Mouse (Mus musculus) hindbrain, embryonic 13.5 days (tissue): ENCODE measurements around the gene Zfp94. TPM values are rescaled to one million over a fixed set of nuclear protein-coding genes. Genes with fewer than 3 reads are reported as not detected.

ENCODE experiments used
- ATAC-seq: fragments of 200-750 bp; cut with Nextera tagmentation; 2 replicates; pipeline ENCODE4 v1.8.0; 2017; ENCODE audit warnings: moderate TSS enrichment; ENCODE audit not compliant: low FRiP score
- H3K27ac ChIP-seq: fragments of 300-500 bp; sonication (generic); 2 replicates; pipeline ENCODE4 v1.5.1; 2015; ENCODE audit warnings: inconsistent platforms, mild to moderate bottlenecking, moderate library complexity
- H3K27me3 ChIP-seq: fragments of 300-500 bp; sonication (generic); 2 replicates; pipeline ENCODE4 v1.6.1; 2015; ENCODE audit warnings: mild to moderate bottlenecking, inconsistent platforms
- H3K36me3 ChIP-seq: fragments of 300-500 bp; sonication (generic); 2 replicates; pipeline ENCODE4 v1.6.1; 2015; ENCODE audit warnings: mild to moderate bottlenecking, inconsistent platforms
- H3K4me1 ChIP-seq: fragments of 300-500 bp; sonication (generic); replicated peaks from 2 replicates; pipeline ENCODE4 v1.6.1; 2015; ENCODE audit warnings: inconsistent platforms
- H3K4me2 ChIP-seq: fragments of 300-500 bp; sonication (generic); 2 replicates; pipeline ENCODE4 v1.6.1; 2015; ENCODE audit warnings: inconsistent platforms, mild to moderate bottlenecking, moderate library complexity
- H3K4me3 ChIP-seq: fragments of 300-500 bp; sonication (generic); 2 replicates; pipeline ENCODE4 v1.5.1; 2015; ENCODE audit warnings: mild to moderate bottlenecking, inconsistent platforms
- H3K9ac ChIP-seq: fragments of 300-500 bp; sonication (generic); 2 replicates; pipeline ENCODE4 v1.6.1; 2015; ENCODE audit warnings: mild to moderate bottlenecking, inconsistent platforms
- H3K9me3 ChIP-seq: fragments of 300-500 bp; sonication (generic); 2 replicates; pipeline ENCODE4 v1.6.1; 2016; ENCODE audit warnings: inconsistent platforms
- WGBS: fragments of 180-500 bp; shearing (Covaris S2); methylation state at CpG from one replicate; pipeline ENCODE4 v1.1.7; 2015; 5-methylcytosine and 5-hydroxymethylcytosine counted together
- microRNA-seq: library from miRNA; unstranded; fragments of <30 nt; microRNA quantifications from one replicate; pipeline ENCODE4, GENCODE M21; 2016
- polyA plus RNA-seq: library from polyadenylated mRNA; unstranded; fragments of >200 nt; fragmentation: Nextera tagmentation; extraction: Ambion mirVana; gene quantifications from 2 replicates; pipeline ENCODE4 v1.2.1, GENCODE M21; 2015

Gene Zfp94
- polyA plus RNA-seq, 1 experiment from 2014 or later, result 18.5 TPM

DNA sequence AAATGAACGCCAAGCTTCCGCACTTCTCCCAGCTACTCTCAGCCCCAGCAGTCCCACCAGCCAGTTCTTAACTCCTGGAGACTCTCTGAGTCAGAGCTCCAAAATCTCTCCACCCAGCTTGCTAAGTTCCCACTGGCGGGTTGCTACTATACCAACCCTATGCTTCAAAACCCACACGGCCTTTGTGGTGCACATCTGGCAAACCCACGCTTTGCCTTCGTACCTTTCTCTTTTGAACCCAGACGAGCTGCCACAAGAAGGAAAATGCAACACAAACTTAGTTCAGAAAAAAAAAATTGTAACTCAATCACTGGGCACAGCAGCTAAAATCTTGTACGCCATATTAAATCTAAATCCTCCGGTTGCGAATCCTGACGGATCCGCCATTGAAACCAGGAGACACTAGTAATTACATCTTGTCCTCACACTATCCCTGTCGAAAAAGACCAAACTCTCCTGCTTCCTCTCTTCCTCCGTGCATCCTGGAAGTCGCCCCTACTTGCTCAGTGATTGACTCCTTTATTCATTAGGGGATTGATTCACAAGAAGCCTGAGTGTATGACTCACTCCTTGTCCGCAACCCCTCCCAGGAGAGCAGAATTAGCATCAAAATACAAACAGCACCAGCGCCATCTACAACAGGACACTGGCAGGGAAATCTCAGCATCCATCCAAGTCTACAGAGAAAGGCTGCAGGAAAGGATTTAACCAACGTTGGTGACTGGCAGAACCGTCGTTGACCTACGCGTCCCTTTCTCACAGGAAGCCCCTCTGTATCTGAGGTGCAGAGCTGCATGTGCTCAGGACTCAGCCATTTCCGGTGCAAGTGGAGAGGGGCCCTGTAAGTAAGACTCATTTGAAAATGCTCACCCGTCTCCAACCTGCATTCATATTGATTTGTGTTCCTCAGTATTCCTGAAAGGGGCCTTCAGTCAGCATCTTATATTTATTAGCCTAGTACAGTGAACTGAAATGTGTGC lies 48.0 kb downstream of the Zfp94 start:
- Histone ChIP-seq H3K4me2 (no peak overlapping the region), H3K4me3 (no peak overlapping the region), H3K27me3 (no peaks in the 10 kb centered on the region), H3K9me3 (no peaks in the 10 kb centered on the region), H3K36me3 (peaks cover 11% of the 10 kb centered on the region), H3K4me1 (peaks cover 10% of the 10 kb centered on the region), H3K9ac (peak overlapping the region; percentile 24; the same call in 1 of the 2 replicates), H3K27ac (no peak overlapping the region)
- WGBS, result 67% methylated on average over 24 of the region's 24 CpGs
- ATAC-seq, result no peak

DNA sequence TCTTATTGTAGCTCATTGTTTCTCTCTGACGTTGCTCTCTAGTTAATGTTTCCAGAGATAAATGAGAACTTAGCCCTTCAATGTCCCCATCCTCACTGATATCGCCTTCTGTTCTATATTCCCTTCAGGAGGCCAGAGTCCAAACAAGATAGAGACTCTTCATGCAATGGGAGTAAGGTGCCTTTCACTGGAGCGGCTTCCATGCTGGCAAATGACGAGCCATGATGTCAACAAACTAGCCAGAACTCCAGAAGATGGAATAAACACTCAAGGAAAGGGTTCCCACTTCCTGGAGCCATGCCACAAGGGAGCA lies 56.5 kb downstream of the Zfp94 start:
- Histone ChIP-seq H3K36me3 (peaks cover 32% of the 10 kb centered on the region), H3K4me2 (no peak overlapping the region), H3K9me3 (no peaks in the 10 kb centered on the region), H3K27ac (no peak overlapping the region), H3K27me3 (no peaks in the 10 kb centered on the region), H3K4me1 (peaks cover 18% of the 10 kb centered on the region), H3K4me3 (no peak overlapping the region), H3K9ac (no peak overlapping the region)
- 96% methylated on average over 4 of the region's 4 CpGs for WGBS
- no peak for ATAC-seq

DNA sequence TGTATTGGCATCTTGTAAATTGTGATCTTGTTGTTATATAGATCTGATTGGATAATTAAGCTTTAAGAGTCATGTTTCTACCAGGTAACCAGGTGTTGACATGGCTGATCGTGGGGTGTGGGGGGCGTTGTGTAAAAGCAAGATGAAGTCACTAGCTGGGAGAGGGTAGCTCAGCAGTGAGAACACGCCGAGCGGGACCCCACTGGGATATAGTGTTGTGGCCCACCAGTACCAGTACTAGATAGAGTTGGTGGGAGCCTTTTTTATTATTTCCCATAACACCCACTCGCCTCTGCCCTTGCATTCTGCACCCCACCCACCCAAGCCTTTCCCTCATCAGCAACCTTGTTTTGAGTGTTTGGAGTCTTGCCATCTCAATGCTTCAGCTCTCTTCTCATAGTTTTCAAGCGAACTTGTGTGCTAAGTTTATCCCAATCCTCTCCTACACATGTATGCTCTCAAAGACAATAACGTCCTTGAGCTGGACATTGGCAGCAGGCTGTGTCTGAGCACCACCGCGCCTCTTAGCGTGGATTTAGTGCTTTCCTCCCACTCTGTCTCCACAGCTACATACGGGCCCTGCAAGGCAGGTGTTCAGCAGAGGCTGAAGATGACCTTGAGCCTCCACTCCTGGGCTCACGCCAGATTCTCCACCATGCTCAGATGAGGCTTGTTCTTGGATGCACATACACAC lies 57.0 kb downstream of the Zfp94 start:
- H3K27ac ChIP-seq, result no peak overlapping the region
- H3K4me1 ChIP-seq, result peaks cover 22% of the 10 kb centered on the region
- no peak overlapping the region for H3K4me2 ChIP-seq
- no peaks in the 10 kb centered on the region for H3K27me3 ChIP-seq
- H3K9ac ChIP-seq, result no peak overlapping the region
- peaks cover 32% of the 10 kb centered on the region for H3K36me3 ChIP-seq
- no peak for ATAC-seq
- no peak overlapping the region for H3K4me3 ChIP-seq
- H3K9me3 ChIP-seq, result no peaks in the 10 kb centered on the region
- WGBS, result 93% methylated on average over 13 of the region's 13 CpGs

DNA sequence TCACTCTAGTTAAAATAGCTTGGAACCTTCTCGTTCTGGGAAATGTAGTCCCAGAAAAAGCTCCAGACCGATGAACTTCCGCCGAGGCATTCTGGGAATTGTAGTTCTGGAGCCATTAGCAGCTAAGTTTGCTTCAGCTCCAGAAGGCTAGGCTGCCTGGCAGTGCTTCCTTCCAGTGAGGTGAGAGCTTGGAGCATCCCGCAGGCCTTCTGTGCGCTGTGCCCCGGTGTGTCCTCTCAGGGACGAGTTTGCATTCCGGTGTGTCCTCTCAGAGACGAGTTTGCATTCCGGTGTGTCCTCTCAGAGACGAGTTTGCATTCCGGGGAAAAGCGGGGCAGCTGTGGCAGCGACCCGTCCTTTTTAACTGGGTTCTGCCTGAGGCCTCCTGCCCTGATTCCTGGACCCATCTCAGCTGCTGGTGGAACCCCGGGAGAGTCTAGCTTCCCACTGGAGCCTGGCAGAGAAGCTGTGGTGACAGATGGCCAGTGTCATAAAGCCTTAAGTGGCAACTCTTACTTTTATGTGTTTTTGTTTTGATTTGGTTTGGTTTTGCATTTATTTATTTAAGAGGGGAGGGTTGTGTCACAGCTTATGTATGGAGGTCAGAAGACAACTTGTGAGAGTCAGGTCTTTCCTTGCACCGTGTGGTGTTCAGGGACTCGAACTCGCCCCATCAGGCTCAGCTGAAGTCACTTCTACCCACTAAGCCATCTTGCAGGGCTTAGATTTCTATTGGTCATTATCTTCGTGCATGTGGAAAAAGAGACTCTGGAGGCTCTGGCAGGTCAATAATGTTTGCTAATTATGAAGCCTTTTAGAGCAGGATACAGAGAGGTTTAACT lies 61.6 kb downstream of the Zfp94 start, which contains the start of gene Zfp108:
Gene Zfp108, plus strand, starts transcription at position 162 of the 842 bp plus-strand sequence.
- peak; percentile 90 for ATAC-seq
- Histone ChIP-seq H3K9me3 (no peaks in the 10 kb centered on the region), H3K4me3 (peak within 1 kb of the TSS; percentile 52), H3K27ac (peak within 1 kb of the TSS; percentile 76), H3K4me1 (peaks cover 26% of the 10 kb centered on the region), H3K4me2 (peak within 1 kb of the TSS; percentile 73), H3K27me3 (no peaks in the 10 kb centered on the region), H3K9ac (peak within 1 kb of the TSS; percentile 79), H3K36me3 (peaks cover 8% of the 10 kb centered on the region)
- 19% methylated on average over 21 of the region's 21 CpGs for WGBS

DNA sequence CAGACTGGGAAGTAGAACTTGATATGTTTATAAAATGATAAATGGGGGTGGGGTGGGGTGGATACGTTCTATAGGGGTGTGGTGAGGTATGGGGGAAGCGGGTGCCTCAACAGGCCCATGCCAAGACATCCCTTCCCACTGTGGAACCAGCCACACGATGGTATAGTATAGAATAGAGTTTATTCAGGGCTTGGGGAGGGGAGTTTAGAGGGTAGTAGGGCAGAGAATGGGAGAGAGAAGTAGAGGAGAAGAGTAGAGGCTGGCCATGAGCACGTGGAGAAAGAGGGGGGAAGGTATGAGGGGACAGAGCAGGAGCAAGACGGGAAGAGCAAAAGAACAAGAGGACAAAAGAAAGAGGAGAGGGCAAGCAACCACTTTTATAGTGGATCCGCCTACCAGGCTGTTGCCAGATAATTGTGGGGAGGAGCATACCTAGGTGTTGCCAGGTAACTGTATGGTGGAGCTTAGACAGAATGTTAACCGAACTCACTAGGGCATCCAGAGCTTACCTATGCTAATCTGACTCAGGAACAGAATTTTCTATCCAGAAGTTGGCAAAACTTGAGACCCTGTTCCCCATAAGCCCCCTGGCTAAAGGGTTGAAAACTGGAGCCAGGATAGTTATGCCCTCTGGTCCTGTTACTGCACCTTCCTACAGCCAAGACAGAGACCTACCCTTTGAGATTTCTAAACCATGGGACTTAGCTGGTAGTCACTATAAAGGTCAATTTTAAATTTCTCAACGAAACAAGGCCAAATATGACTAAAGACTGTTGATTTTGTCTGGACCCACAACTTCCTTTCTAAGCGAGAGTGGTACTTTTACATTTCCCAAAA lies 62.5 kb downstream of the Zfp94 start:
- peak overlapping the region; percentile 73 for H3K4me2 ChIP-seq
- H3K27ac ChIP-seq, result no peak overlapping the region
- H3K4me1 ChIP-seq, result peaks cover 26% of the 10 kb centered on the region
- 65% methylated on average over 9 of the region's 9 CpGs for WGBS
- H3K9ac ChIP-seq, result peak overlapping the region; percentile 24; the same call in 1 of the 2 replicates
- H3K4me3 ChIP-seq, result peak overlapping the region; percentile 52
- H3K9me3 ChIP-seq, result no peaks in the 10 kb centered on the region
- ATAC-seq, result peak; percentile 79
- 0 out of 2 replicates have a peak, but pooled peaks cover under 1% of the 10 kb centered on the region for H3K36me3 ChIP-seq
- H3K27me3 ChIP-seq, result no peaks in the 10 kb centered on the region

Small RNAs within 50 kb of the gene (microRNA-seq; reads per million reads assigned to microRNA genes)
- gene Gm27592, result not detected

Other genes with a start within 250 kb of the Zfp94 start
- 31.9 and 32.1 TPM in 2 replicates for gene Zfp180, start 234.7 kb downstream of the Zfp94 start, polyA plus RNA-seq
- 10.2 and 12.4 TPM in 2 replicates for gene Zfp112, start 204.4 kb downstream of the Zfp94 start, polyA plus RNA-seq
- gene Zfp235, start 182.5 kb downstream of the Zfp94 start, polyA plus RNA-seq, result 20.0 and 20.8 TPM in 2 replicates
- gene Zfp114, start 141.6 kb downstream of the Zfp94 start, polyA plus RNA-seq, result 5.0 and 5.9 TPM in 2 replicates
- 5.3 and 5.5 TPM in 2 replicates for gene Zfp111, start 105.2 kb downstream of the Zfp94 start, polyA plus RNA-seq
- gene Zfp109, start 79.1 kb downstream of the Zfp94 start, polyA plus RNA-seq, result 3.8 and 3.9 TPM in 2 replicates
- 4.3 and 5.8 TPM in 2 replicates for gene Zfp108, start 61.9 kb downstream of the Zfp94 start, polyA plus RNA-seq
- 6.9 and 8.4 TPM in 2 replicates for gene Zfp93, start 46.2 kb downstream of the Zfp94 start, polyA plus RNA-seq
- 44.1 and 50.3 TPM in 2 replicates for gene Zfp61, start 15.4 kb downstream of the Zfp94 start, polyA plus RNA-seq
- 0.19 TPM in 1 of 2 replicates, not detected in the other for gene Tescl, start 17.3 kb upstream of the Zfp94 start, polyA plus RNA-seq
- not detected in 2 replicates for gene Lypd5, start 32.5 kb upstream of the Zfp94 start, polyA plus RNA-seq
- 1.2 and 1.5 TPM in 2 replicates for gene Kcnn4, start 53.6 kb upstream of the Zfp94 start, polyA plus RNA-seq
- gene Smg9, start 83.0 kb upstream of the Zfp94 start, polyA plus RNA-seq, result 31.3 and 35.9 TPM in 2 replicates
- not detected in 2 replicates for gene Irgc1, start 135.6 kb upstream of the Zfp94 start, polyA plus RNA-seq
- 1.2 and 1.6 TPM in 2 replicates for gene Plaur, start 145.8 kb upstream of the Zfp94 start, polyA plus RNA-seq
- gene Cadm4, start 165.4 kb upstream of the Zfp94 start, polyA plus RNA-seq, result 67.2 and 67.9 TPM in 2 replicates
- 259 and 270 TPM in 2 replicates for gene Zfp428, start 190.3 kb upstream of the Zfp94 start, polyA plus RNA-seq
- 1.1 and 1.6 TPM in 2 replicates for gene AC161166.1, start 195.8 kb upstream of the Zfp94 start, polyA plus RNA-seq
- 21.1 TPM in 2 replicates for gene Irgq, start 214.0 kb upstream of the Zfp94 start, polyA plus RNA-seq
- not detected in 2 replicates for gene Pinlyp, start 229.5 kb upstream of the Zfp94 start, polyA plus RNA-seq
- gene Xrcc1, start 229.6 kb upstream of the Zfp94 start, polyA plus RNA-seq, result 61.3 and 63.9 TPM in 2 replicates